Mouse (Mus musculus): ENCODE results near the gene Prune1. TPM values are rescaled to one million over a fixed set of nuclear protein-coding genes. Genes with fewer than 3 reads are reported as not detected.
"Not testable (repeated sequence)": the region's sequence is repeated elsewhere in the genome, so short reads cannot be mapped to it uniquely, and the experiment has no call there.

Gene Prune1
- polyA plus RNA-seq, 1 experiment from 2014 or later = 55.6 TPM

DNA sequence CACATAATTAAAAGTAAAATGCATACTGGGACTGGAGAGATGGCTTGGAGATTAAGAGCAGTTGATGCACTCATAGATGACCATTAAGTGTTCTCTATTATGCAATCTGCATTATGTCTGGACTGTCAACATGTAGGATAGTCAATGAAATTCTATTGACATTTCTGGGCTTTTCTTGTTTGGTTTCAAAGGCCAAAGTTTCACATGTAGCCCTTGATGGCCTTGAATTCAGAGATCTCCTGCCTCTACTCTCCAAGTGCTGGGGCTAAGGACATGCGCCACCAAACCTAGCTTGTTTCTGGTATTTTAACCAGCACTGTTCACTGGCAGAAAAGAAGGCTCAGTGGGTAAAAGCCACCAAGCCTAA is 68.3 kb downstream of the Prune1 start:
- no peak overlapping the region for H3K27ac ChIP-seq (ENCODE audit: low read length)
- 0 out of 2 replicates have a peak, but pooled peaks cover 4% of the 10 kb centered on the region for H3K36me3 ChIP-seq (ENCODE audit: control insufficient read depth, insufficient read depth)
- H3K27me3 ChIP-seq (replicated peaks; ENCODE audit: control insufficient read depth, insufficient read depth, low read length) = no peaks in the 10 kb centered on the region
- H3K4me2 ChIP-seq (ENCODE audit: low read length) = no peak overlapping the region
- no peak overlapping the region for H3K9ac ChIP-seq (replicated peaks; ENCODE audit: low read depth, low read length)
- ATAC-seq = no peak
- H3K4me1 ChIP-seq (replicated peaks; ENCODE audit: control insufficient read depth, insufficient read depth, low read length) = peaks cover 14% of the 10 kb centered on the region
- no peak overlapping the region for H3K4me3 ChIP-seq (replicated peaks; ENCODE audit: low read length)
- no peaks in the 10 kb centered on the region for H3K9me3 ChIP-seq (ENCODE audit: control insufficient read depth, low read length)
- WGBS = 93% methylated on average over 1 of the region's 1 CpGs

DNA sequence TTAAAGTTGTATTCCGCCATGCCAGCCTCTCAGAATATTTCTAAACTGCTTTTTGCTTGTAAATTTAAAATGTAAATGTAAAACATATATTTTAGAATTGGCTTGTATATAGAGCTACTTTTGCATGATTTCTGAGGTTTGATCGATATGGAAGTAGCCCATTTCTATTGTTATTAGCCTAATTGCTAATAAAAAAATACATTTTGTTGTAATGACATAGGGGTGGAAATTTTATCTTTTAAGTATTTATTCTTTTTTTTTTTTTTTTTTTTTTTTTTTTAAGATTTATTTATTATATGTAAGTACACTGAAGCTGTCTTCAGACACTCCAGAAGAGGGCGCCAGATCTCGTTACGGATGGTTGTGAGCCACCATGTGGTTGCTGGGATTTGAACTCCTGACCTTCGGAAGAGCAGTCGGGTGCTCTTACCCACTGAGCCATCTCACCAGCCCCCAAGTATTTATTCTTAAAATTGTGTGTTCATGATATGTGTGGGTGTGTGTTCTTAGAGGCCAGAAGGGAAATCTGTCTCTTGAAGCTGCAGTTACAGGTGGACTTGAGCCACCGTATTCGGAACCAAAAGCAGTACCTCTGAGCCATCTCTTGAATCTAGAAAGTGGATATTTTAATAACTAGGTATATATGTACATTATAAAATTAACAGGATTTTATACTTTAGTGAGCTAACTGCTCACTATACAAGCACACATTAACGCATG is 68.8 kb downstream of the Prune1 start:
- not testable (repeated sequence) for H3K27ac ChIP-seq (ENCODE audit: low read length); H3K9me3 ChIP-seq (ENCODE audit: control insufficient read depth, low read length); ATAC-seq; H3K36me3 ChIP-seq (ENCODE audit: control insufficient read depth, insufficient read depth); H3K9ac ChIP-seq (replicated peaks; ENCODE audit: low read depth, low read length); H3K27me3 ChIP-seq (replicated peaks; ENCODE audit: control insufficient read depth, insufficient read depth, low read length); H3K4me2 ChIP-seq (ENCODE audit: low read length); H3K4me3 ChIP-seq (replicated peaks; ENCODE audit: low read length)
- WGBS = 94% methylated on average over 7 of the region's 10 CpGs
- H3K4me1 ChIP-seq (replicated peaks; ENCODE audit: control insufficient read depth, insufficient read depth, low read length) = peaks cover 11% of the 10 kb centered on the region

DNA sequence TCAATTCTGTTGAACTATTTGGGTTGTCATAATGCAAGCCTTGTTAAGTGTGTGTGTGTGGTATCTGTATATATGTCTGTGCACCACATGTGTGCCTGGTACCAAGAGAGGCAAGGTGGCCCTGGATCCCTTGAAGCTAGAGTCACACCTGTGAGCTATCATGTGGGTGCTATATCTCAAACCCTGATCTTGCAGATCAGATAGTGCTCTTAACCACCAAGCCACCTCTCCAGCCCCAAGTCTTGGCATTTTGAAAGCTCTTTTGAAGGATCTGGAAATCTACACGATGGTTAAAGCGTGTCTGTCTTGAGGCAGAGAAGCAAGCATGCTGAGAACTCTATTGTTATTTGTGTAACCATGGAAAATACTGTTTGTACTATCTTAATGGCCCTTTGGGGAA is 71.3 kb downstream of the Prune1 start:
- ATAC-seq = no peak
- Histone ChIP-seq H3K36me3 (ENCODE audit: control insufficient read depth, insufficient read depth) (peaks cover 6% of the 10 kb centered on the region), H3K9ac (replicated peaks; ENCODE audit: low read depth, low read length) (no peak overlapping the region), H3K4me2 (ENCODE audit: low read length) (no peak overlapping the region), H3K27ac (ENCODE audit: low read length) (no peak overlapping the region), H3K9me3 (ENCODE audit: control insufficient read depth, low read length) (no peaks in the 10 kb centered on the region), H3K4me3 (replicated peaks; ENCODE audit: low read length) (no peak overlapping the region), H3K27me3 (replicated peaks; ENCODE audit: control insufficient read depth, insufficient read depth, low read length) (no peaks in the 10 kb centered on the region), H3K4me1 (replicated peaks; ENCODE audit: control insufficient read depth, insufficient read depth, low read length) (no peaks in the 10 kb centered on the region)
- 68% methylated on average over 2 of the region's 2 CpGs for WGBS

DNA sequence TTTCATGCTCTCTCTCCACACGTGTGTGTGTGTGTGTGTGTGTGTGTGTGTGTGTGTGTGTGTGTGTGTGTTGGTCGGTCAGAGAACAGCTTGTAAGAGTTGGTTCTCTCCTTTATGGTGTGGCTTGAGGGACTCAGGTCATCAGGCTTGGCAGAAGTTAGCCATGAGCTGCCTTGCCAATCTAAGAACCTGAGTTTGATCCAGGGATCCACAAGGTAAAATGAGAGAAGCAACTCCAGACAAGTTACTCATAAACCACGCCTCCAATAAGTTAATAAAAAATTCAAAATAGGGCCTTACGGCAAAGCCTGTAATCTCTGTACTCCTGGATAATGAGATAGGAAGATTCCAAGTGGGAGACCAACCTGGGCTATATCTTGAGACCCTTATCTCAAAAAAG is 73.6 kb downstream of the Prune1 start:
- Histone ChIP-seq H3K4me1 (replicated peaks; ENCODE audit: control insufficient read depth, insufficient read depth, low read length) (no peaks in the 10 kb centered on the region), H3K4me2 (ENCODE audit: low read length) (no peak overlapping the region), H3K4me3 (replicated peaks; ENCODE audit: low read length) (no peak overlapping the region), H3K36me3 (ENCODE audit: control insufficient read depth, insufficient read depth) (peaks cover 4% of the 10 kb centered on the region), H3K9ac (replicated peaks; ENCODE audit: low read depth, low read length) (no peak overlapping the region), H3K27me3 (replicated peaks; ENCODE audit: control insufficient read depth, insufficient read depth, low read length) (no peaks in the 10 kb centered on the region), H3K27ac (ENCODE audit: low read length) (no peak overlapping the region), H3K9me3 (ENCODE audit: control insufficient read depth, low read length) (no peaks in the 10 kb centered on the region)
- no peak for ATAC-seq
- 89% methylated on average over 4 of the region's 4 CpGs for WGBS

DNA sequence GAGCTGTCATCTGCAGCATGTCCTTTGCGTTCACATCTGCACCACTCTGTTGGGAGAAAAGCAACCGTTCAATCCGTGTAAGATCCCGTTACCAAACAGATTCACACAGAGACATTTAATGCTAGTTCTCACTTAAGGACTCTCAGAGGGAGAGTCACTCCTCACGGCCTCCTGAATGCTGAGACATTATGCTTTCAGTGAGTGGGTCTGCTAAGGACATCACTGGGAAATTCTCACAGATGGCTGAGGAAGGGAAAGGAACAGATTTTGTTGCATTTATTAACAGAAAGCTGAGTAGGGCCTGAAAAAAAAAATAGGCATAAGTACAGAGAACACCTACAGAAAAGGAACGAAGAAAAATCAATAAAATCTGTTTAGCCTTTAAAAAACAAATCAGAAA is 78.0 kb downstream of the Prune1 start:
- ATAC-seq = no peak

More for the DNA sequence above, 78.0 kb downstream of the Prune1 start:
- Histone ChIP-seq H3K27me3 (replicated peaks; ENCODE audit: control insufficient read depth, insufficient read depth, low read length) (no peaks in the 10 kb centered on the region), H3K27ac (ENCODE audit: low read length) (no peak overlapping the region), H3K36me3 (ENCODE audit: control insufficient read depth, insufficient read depth) (peaks cover 19% of the 10 kb centered on the region), H3K9ac (replicated peaks; ENCODE audit: low read depth, low read length) (no peak overlapping the region), H3K9me3 (ENCODE audit: control insufficient read depth, low read length) (no peaks in the 10 kb centered on the region), H3K4me2 (ENCODE audit: low read length) (no peak overlapping the region), H3K4me1 (replicated peaks; ENCODE audit: control insufficient read depth, insufficient read depth, low read length) (no peaks in the 10 kb centered on the region), H3K4me3 (replicated peaks; ENCODE audit: low read length) (no peak overlapping the region)
- 92% methylated on average over 6 of the region's 6 CpGs for WGBS

Other genes starting within 250 kb of the Prune1 start
- 286 and 291 TPM in 2 replicates for gene Psmd4, start 239.5 kb downstream of the Prune1 start, polyA plus RNA-seq (2015; fragmentation: Nextera tagmentation; extraction: Ambion mirVana)
- 20.3 and 21.7 TPM in 2 replicates for gene Pip5k1a, start 175.1 kb downstream of the Prune1 start, polyA plus RNA-seq (2015; fragmentation: Nextera tagmentation; extraction: Ambion mirVana)
- gene Vps72, start 171.1 kb downstream of the Prune1 start, polyA plus RNA-seq (2015; fragmentation: Nextera tagmentation; extraction: Ambion mirVana) = 230 and 233 TPM in 2 replicates
- 0.65 and 0.91 TPM in 2 replicates for gene Tmod4, start 157.6 kb downstream of the Prune1 start, polyA plus RNA-seq (2015; fragmentation: Nextera tagmentation; extraction: Ambion mirVana)
- gene Scnm1, start 148.1 kb downstream of the Prune1 start, polyA plus RNA-seq (2015; fragmentation: Nextera tagmentation; extraction: Ambion mirVana) = 90.1 and 93.1 TPM in 2 replicates
- 41.9 and 46.6 TPM in 2 replicates for gene Lysmd1, start 148.0 kb downstream of the Prune1 start, polyA plus RNA-seq (2015; fragmentation: Nextera tagmentation; extraction: Ambion mirVana)
- 2.1 and 2.5 TPM in 2 replicates for gene Tnfaip8l2, start 139.7 kb downstream of the Prune1 start, polyA plus RNA-seq (2015; fragmentation: Nextera tagmentation; extraction: Ambion mirVana)
- 21.4 and 22.6 TPM in 2 replicates for gene Sema6c, start 121.6 kb downstream of the Prune1 start, polyA plus RNA-seq (2015; fragmentation: Nextera tagmentation; extraction: Ambion mirVana)
- gene Gabpb2, start 64.2 kb downstream of the Prune1 start, polyA plus RNA-seq (2015; fragmentation: Nextera tagmentation; extraction: Ambion mirVana) = 4.2 and 5.6 TPM in 2 replicates
- gene Cdc42se1, start 53.3 kb downstream of the Prune1 start, polyA plus RNA-seq (2015; fragmentation: Nextera tagmentation; extraction: Ambion mirVana) = 72.9 and 79.3 TPM in 2 replicates
- 263 and 264 TPM in 2 replicates for gene Mllt11, start 49.9 kb downstream of the Prune1 start, polyA plus RNA-seq (2015; fragmentation: Nextera tagmentation; extraction: Ambion mirVana)
- 0.27 TPM in 1 of 2 replicates, not detected in the other for gene Gm128, start 40.5 kb downstream of the Prune1 start, polyA plus RNA-seq (2015; fragmentation: Nextera tagmentation; extraction: Ambion mirVana)
- 0.23 TPM in 1 of 2 replicates, not detected in the other for gene Bnipl, start 30.9 kb downstream of the Prune1 start, polyA plus RNA-seq (2015; fragmentation: Nextera tagmentation; extraction: Ambion mirVana)
- 43.6 and 44.3 TPM in 2 replicates for gene Mindy1, start 731 bp downstream of the Prune1 start, polyA plus RNA-seq (2015; fragmentation: Nextera tagmentation; extraction: Ambion mirVana)
- gene Anxa9, start 25.1 kb upstream of the Prune1 start, polyA plus RNA-seq (2015; fragmentation: Nextera tagmentation; extraction: Ambion mirVana) = 0.51 and 0.86 TPM in 2 replicates
- 104 and 108 TPM in 2 replicates for gene Cers2, start 32.7 kb upstream of the Prune1 start, polyA plus RNA-seq (2015; fragmentation: Nextera tagmentation; extraction: Ambion mirVana)
- 52.6 and 53.9 TPM in 2 replicates for gene Setdb1, start 75.1 kb upstream of the Prune1 start, polyA plus RNA-seq (2015; fragmentation: Nextera tagmentation; extraction: Ambion mirVana)
- not detected in 2 replicates for gene 4930558C23Rik, start 120.8 kb upstream of the Prune1 start, polyA plus RNA-seq (2015; fragmentation: Nextera tagmentation; extraction: Ambion mirVana)
- gene Arnt, start 152.3 kb upstream of the Prune1 start, polyA plus RNA-seq (2015; fragmentation: Nextera tagmentation; extraction: Ambion mirVana) = 25.3 and 25.5 TPM in 2 replicates
- 3.2 and 8.4 TPM in 2 replicates for gene Ctsk, start 217.2 kb upstream of the Prune1 start, polyA plus RNA-seq (2015; fragmentation: Nextera tagmentation; extraction: Ambion mirVana)
- gene Ctss, start 244.7 kb upstream of the Prune1 start, polyA plus RNA-seq (2015; fragmentation: Nextera tagmentation; extraction: Ambion mirVana) = 11.0 and 11.1 TPM in 2 replicates